Mouse (Mus musculus) bone marrow, adult 2 months (tissue): Measurements from ENCODE around the gene Cavin1.

Experiments
- CTCF ChIP-seq: fragments of 200-500 bp; IDR thresholded peaks from 2 replicates; pipeline ENCODE4 v1.5.1; 2011; ENCODE audit warnings: low read length, control low read depth; ENCODE audit not compliant: control insufficient read depth, insufficient read depth
- POLR2A ChIP-seq: fragments of 200-500 bp; IDR thresholded peaks from 2 replicates; pipeline ENCODE4 v1.6.1; 2011; ENCODE audit warnings: low read depth, mild to moderate bottlenecking, control low read depth, low read length, borderline replicate concordance; ENCODE audit not compliant: control insufficient read depth

- TF ChIP-seq CTCF = no peak
- TF ChIP-seq POLR2A = no peak
Observed at GRCm38 (mm10) chr11:100918007-100918406, 52.7 kb downstream of the Cavin1 start.
